18 mouse cellular contexts compared by ENCODE assay signal in the genomic region with DNA sequence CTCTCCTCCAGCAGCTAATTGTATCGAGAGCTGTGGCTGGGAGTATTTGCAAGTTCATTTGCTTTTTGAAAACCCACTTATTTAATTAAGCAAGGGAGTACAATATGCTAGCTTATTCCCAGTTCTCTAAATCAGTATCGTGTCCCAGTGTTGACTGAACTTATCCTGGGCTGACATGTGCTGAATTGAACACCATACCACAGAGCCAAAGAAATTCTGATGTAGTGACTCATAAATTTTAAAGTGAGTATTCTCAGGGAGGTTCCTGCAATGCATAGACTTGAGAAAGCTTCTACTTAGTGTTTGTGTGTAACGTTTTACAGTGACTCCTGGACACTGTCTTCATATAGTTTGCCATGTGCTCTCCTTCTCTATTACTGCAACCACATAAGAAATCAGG.
DNase-seq lines count a peak whose midpoint lies in the region; ATAC-seq and TF ChIP-seq lines count a peak whose summit lies in the region.
"Had no signal": no experiment of that assay in that cellular context is flagged by ENCODE, and none has a peak within 500 bp of the region (broad histone marks: within the 10 kb centered on the region; RNA-seq: fewer than 3 reads in every experiment).

No protein-coding gene starts in this region.

- TF ChIP-seq POLR2A in embryonic fibroblast, embryonic 13.5 days (IDR thresholded peaks at IDR 0.05; ENCODE audit: low read depth, low read length): no peak

- H3K27me3 ChIP-seq in forebrain, embryonic 10.5 days (ENCODE audit: poor library complexity, severe bottlenecking): no peaks in the 10 kb centered on the region
- H3K27me3 ChIP-seq in forebrain, embryonic 13.5 days: no peaks in the 10 kb centered on the region
- H3K27me3 ChIP-seq in hindbrain, embryonic 10.5 days (ENCODE audit: insufficient read depth, poor library complexity, severe bottlenecking): no peaks in the 10 kb centered on the region
- no peaks in the 10 kb centered on the region for H3K27me3 ChIP-seq in hindbrain, postnatal 0 days (ENCODE audit: insufficient read depth, low read length)
- H3K27me3 ChIP-seq in stomach, embryonic 16.5 days (ENCODE audit: control insufficient read depth, insufficient read depth, low read length): no peaks in the 10 kb centered on the region
- H3K27me3 ChIP-seq: embryonic facial prominence, embryonic 15.5 days; hindbrain, embryonic 13.5 days; limb, embryonic 15.5 days; midbrain, embryonic 15.5 days had no signal

- no peak overlapping the region for H3K4me2 ChIP-seq in forebrain, embryonic 13.5 days
- no peak overlapping the region for H3K4me2 ChIP-seq in hindbrain, postnatal 0 days (ENCODE audit: low read depth, low read length)
- H3K4me2 ChIP-seq in stomach, embryonic 16.5 days (ENCODE audit: low read depth, low read length): no peak overlapping the region
- H3K4me2 ChIP-seq: embryonic facial prominence, embryonic 15.5 days; hindbrain, embryonic 13.5 days; limb, embryonic 15.5 days; midbrain, embryonic 15.5 days had no signal

- no peak overlapping the region for H3K9ac ChIP-seq in forebrain, embryonic 13.5 days
- no peak overlapping the region for H3K9ac ChIP-seq in hindbrain, postnatal 0 days (replicated peaks; ENCODE audit: low read length)
- H3K9ac ChIP-seq in stomach, embryonic 16.5 days (ENCODE audit: low read length): no peak overlapping the region
- H3K9ac ChIP-seq: embryonic facial prominence, embryonic 15.5 days; limb, embryonic 15.5 days; midbrain, embryonic 15.5 days had no signal

- peaks cover 2% of the 10 kb centered on the region for H3K36me3 ChIP-seq in forebrain, embryonic 10.5 days (replicated peaks)
- H3K36me3 ChIP-seq in forebrain, embryonic 13.5 days (ENCODE audit: poor library complexity, severe bottlenecking): peaks cover under 1% of the 10 kb centered on the region; the same call in 1 of the 2 replicates
- H3K36me3 ChIP-seq in hindbrain, embryonic 10.5 days: peaks cover 4% of the 10 kb centered on the region; the same call in 1 of the 2 replicates
- H3K36me3 ChIP-seq in hindbrain, postnatal 0 days (ENCODE audit: insufficient read depth, low read length): no peaks in the 10 kb centered on the region
- no peaks in the 10 kb centered on the region for H3K36me3 ChIP-seq in stomach, embryonic 16.5 days (ENCODE audit: control insufficient read depth, insufficient read depth, low read length)
- H3K36me3 ChIP-seq: embryonic facial prominence, embryonic 15.5 days; hindbrain, embryonic 13.5 days; limb, embryonic 15.5 days; midbrain, embryonic 15.5 days had no signal

- DNase-seq in forebrain, embryonic 10.5 days (ENCODE audit: extremely low spot score, low spot score): no peak
- no peak for DNase-seq in hindbrain, embryonic 10.5 days (ENCODE audit: low spot score)
- no peak for DNase-seq in hindbrain, postnatal 0 days (ENCODE audit: low spot score)
- DNase-seq in adrenal gland, adult 8-10 months: no peak
- no peak for DNase-seq in left cerebral cortex, postnatal 25 days (ENCODE audit: low spot score in 2 of 2)
- DNase-seq: adrenal gland, postnatal 25 days; cerebellum, postnatal 36 days; heart, adult 11 months; kidney, adult 11 months; kidney, postnatal 4 days; lung, adult 18-20 months had no signal

- H3K9me3 ChIP-seq in forebrain, embryonic 10.5 days: no peaks in the 10 kb centered on the region
- H3K9me3 ChIP-seq in forebrain, embryonic 13.5 days (replicated peaks): no peaks in the 10 kb centered on the region
- H3K9me3 ChIP-seq in hindbrain, embryonic 10.5 days: no peaks in the 10 kb centered on the region
- H3K9me3 ChIP-seq in hindbrain, postnatal 0 days (ENCODE audit: low read length): no peaks in the 10 kb centered on the region
- H3K9me3 ChIP-seq in stomach, embryonic 16.5 days (replicated peaks; ENCODE audit: control insufficient read depth, low read length): no peaks in the 10 kb centered on the region
- H3K9me3 ChIP-seq: embryonic facial prominence, embryonic 15.5 days; hindbrain, embryonic 13.5 days; limb, embryonic 15.5 days; midbrain, embryonic 15.5 days had no signal

- no peak for ATAC-seq in forebrain, embryonic 13.5 days
- ATAC-seq in hindbrain, postnatal 0 days: no peak
- ATAC-seq in stomach, embryonic 16.5 days (ENCODE audit: insufficient read depth, low FRiP score): peak; percentile 79; the same call in 1 of the 2 replicates

- H3K4me1 ChIP-seq in forebrain, embryonic 10.5 days: peaks cover 50% of the 10 kb centered on the region
- H3K4me1 ChIP-seq in forebrain, embryonic 13.5 days: peaks cover 39% of the 10 kb centered on the region
- H3K4me1 ChIP-seq in hindbrain, embryonic 10.5 days (replicated peaks): peaks cover 49% of the 10 kb centered on the region
- peaks cover 9% of the 10 kb centered on the region for H3K4me1 ChIP-seq in hindbrain, postnatal 0 days (ENCODE audit: insufficient read depth, low read length)
- peaks cover 37% of the 10 kb centered on the region for H3K4me1 ChIP-seq in embryonic fibroblast, embryonic 13.5 days (ENCODE audit: control insufficient read depth, insufficient read depth, low read length)
- peaks cover 27% of the 10 kb centered on the region for H3K4me1 ChIP-seq in stomach, embryonic 16.5 days (ENCODE audit: control insufficient read depth, insufficient read depth, low read length)

- H3K4me3 ChIP-seq in forebrain, embryonic 10.5 days: no peak overlapping the region
- no peak overlapping the region for H3K4me3 ChIP-seq in forebrain, embryonic 13.5 days
- H3K4me3 ChIP-seq in hindbrain, embryonic 10.5 days: no peak overlapping the region
- H3K4me3 ChIP-seq in hindbrain, postnatal 0 days (ENCODE audit: low read length): no peak overlapping the region
- no peak overlapping the region for H3K4me3 ChIP-seq in embryonic fibroblast, embryonic 13.5 days (ENCODE audit: insufficient read depth, low read length)
- no peak overlapping the region for H3K4me3 ChIP-seq in stomach, embryonic 16.5 days (replicated peaks; ENCODE audit: low read length)
- H3K4me3 ChIP-seq: embryonic facial prominence, embryonic 15.5 days; hindbrain, embryonic 13.5 days; limb, embryonic 15.5 days; midbrain, embryonic 15.5 days had no signal

- WGBS in forebrain, embryonic 10.5 days: 76% methylated on average over 3 of the region's 3 CpGs
- 35% methylated on average over 3 of the region's 3 CpGs for WGBS in forebrain, embryonic 13.5 days
- WGBS in hindbrain, embryonic 10.5 days: 81% methylated on average over 3 of the region's 3 CpGs
- 43% methylated on average over 3 of the region's 3 CpGs for WGBS in hindbrain, postnatal 0 days
- 25% methylated on average over 3 of the region's 3 CpGs for WGBS in stomach, embryonic 16.5 days

- H3K27ac ChIP-seq in forebrain, embryonic 10.5 days: peak overlapping the region; percentile 51
- H3K27ac ChIP-seq in forebrain, embryonic 13.5 days: no peak overlapping the region
- H3K27ac ChIP-seq in hindbrain, embryonic 10.5 days: peak overlapping the region; percentile 50
- no peak overlapping the region for H3K27ac ChIP-seq in hindbrain, postnatal 0 days
- H3K27ac ChIP-seq in embryonic fibroblast, embryonic 13.5 days (ENCODE audit: insufficient read depth, low read length): peak overlapping the region; percentile 58
- H3K27ac ChIP-seq in stomach, embryonic 16.5 days (ENCODE audit: low read length): peak overlapping the region; percentile 63
- H3K27ac ChIP-seq: limb, embryonic 15.5 days had no signal

- no peak for TF ChIP-seq CTCF in hindbrain, postnatal 0 days (IDR thresholded peaks at IDR 0.05; ENCODE audit: low read depth)
- no peak for TF ChIP-seq CTCF in embryonic fibroblast, embryonic 13.5 days (IDR thresholded peaks at IDR 0.05; ENCODE audit: borderline replicate concordance, insufficient read depth, low read length)

- intact Hi-C loops in left cerebral cortex, postnatal 25 days (cut with DNase I): no loop called here

Comparison
In these comparisons a context has a peak if more than half of its experiments do, and no peak if none do; other contexts are left out.
1. H3K27ac ChIP-seq: peak in forebrain, embryonic 10.5 days (single experiment), hindbrain, embryonic 10.5 days (single experiment), embryonic fibroblast, embryonic 13.5 days (single experiment) and stomach, embryonic 16.5 days (single experiment); none in forebrain, embryonic 13.5 days (single experiment) and hindbrain, postnatal 0 days (single experiment).